In genomic region chr17:4840123-4840522, GRCm38 (mm10) we compare ENCODE assay signal across 25 mouse cellular contexts.
"Had no signal": no experiment of that assay in that cellular context is flagged by ENCODE, and none has a peak within 500 bp of the region (broad histone marks: within the 10 kb centered on the region; RNA-seq: fewer than 3 reads in every experiment).

No protein-coding gene starts in this region.

- H3K27ac ChIP-seq: heart, embryonic 10.5 days; heart, embryonic 13.5 days; heart, embryonic 15.5 days; hindbrain, embryonic 13.5 days; hindbrain, embryonic 15.5 days; hindbrain, postnatal 0 days; kidney, embryonic 15.5 days; kidney, postnatal 0 days; limb, embryonic 10.5 days; limb, embryonic 12.5 days had no signal

- H3K27me3 ChIP-seq: heart, embryonic 13.5 days; heart, embryonic 15.5 days; hindbrain, embryonic 13.5 days; hindbrain, embryonic 15.5 days; kidney, embryonic 15.5 days; limb, embryonic 12.5 days had no signal

- H3K9me3 ChIP-seq: heart, embryonic 10.5 days; heart, embryonic 13.5 days; heart, embryonic 15.5 days; hindbrain, embryonic 13.5 days; hindbrain, embryonic 15.5 days; kidney, embryonic 15.5 days; limb, embryonic 10.5 days; limb, embryonic 12.5 days had no signal

- H3K9ac ChIP-seq: heart, embryonic 13.5 days; heart, embryonic 15.5 days; hindbrain, embryonic 13.5 days; hindbrain, embryonic 15.5 days; kidney, embryonic 15.5 days; limb, embryonic 12.5 days had no signal

- H3K4me3 ChIP-seq: heart, embryonic 10.5 days; heart, embryonic 13.5 days; heart, embryonic 15.5 days; hindbrain, embryonic 13.5 days; hindbrain, embryonic 15.5 days; kidney, embryonic 15.5 days; limb, embryonic 10.5 days; limb, embryonic 12.5 days had no signal

- H3K4me1 ChIP-seq: heart, embryonic 10.5 days; heart, embryonic 13.5 days; heart, embryonic 15.5 days; limb, embryonic 10.5 days; limb, embryonic 12.5 days had no signal

- H3K36me3 ChIP-seq: heart, embryonic 10.5 days; heart, embryonic 13.5 days; heart, embryonic 15.5 days; hindbrain, embryonic 13.5 days; hindbrain, embryonic 15.5 days; kidney, embryonic 15.5 days; limb, embryonic 10.5 days; limb, embryonic 12.5 days had no signal

- DNase-seq: gastrocnemius, postnatal 14 days; gastrocnemius, postnatal 36 days; heart, adult 18-20 months; heart, postnatal 14 days; heart, postnatal 36 days; kidney, adult 11 months; kidney, adult 2 months; kidney, adult 9 months; kidney, postnatal 14 days; kidney, postnatal 36 days; layer of hippocampus, adult 9-11 months; layer of hippocampus, postnatal 36 days; liver had no signal

- ATAC-seq: hindbrain, postnatal 0 days; intestine, embryonic 16.5 days had no signal

- H3K4me2 ChIP-seq: heart, embryonic 13.5 days; heart, embryonic 15.5 days; hindbrain, embryonic 13.5 days; hindbrain, embryonic 15.5 days; kidney, embryonic 15.5 days; limb, embryonic 12.5 days; liver, embryonic 11.5 days had no signal
